Mouse (Mus musculus) fibroblast of lung, adult 2 months (primary cell): ENCODE measurements around the gene Rgs9bp.
A peak's percentile ranks its signal among the peaks of the same experiment; 100 is the strongest.

Source experiments
- DNase-seq: peaks from one replicate; pipeline ENCODE4 v3.0.0-alpha.2; 2011; ENCODE audit warnings: low read depth

Rgs9bp gene

DNA sequence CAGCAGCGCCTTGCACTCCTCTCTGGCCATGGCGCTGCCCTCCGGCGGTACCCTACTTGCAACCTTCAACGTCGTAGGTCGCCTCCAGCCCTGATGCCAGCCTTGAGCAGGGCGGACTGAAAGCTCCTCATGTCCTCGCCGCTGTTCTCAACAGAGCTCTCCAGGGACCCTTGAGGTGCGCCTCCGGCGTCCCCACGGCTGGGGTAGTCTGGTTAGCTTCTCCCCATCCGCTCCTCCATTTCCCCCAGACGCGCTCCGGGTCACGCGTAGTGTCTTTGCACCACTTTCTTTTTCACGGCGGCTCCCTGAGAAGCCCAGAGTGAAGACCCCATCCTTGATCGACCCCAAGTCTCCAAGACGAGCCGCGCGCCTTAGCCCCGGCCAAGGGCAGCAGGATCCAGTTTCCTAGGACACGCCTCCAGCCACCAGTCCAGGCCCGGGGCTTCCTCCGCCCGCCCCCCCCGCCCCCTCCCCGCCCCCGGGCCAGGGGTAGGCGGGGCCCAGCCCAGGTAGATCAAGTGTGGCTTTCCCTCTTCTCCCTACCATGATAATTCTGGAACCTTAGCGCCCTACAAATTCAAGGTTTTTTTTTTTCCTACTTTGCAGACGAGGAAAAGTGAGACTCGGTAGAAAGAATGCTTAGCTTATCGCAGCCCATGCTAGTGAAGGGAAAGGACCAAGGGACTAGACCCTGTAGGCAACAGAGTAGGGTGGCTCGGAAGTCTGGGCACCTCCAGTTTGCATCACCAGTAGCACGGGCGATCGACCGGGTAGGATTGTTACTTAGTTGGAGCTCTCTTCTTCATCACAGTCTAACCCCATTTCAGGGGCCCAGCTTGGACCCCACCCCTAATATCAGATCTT, at the start of gene Rgs9bp:
Gene Rgs9bp (minus strand): TSS at position 392 of the 864 bp plus-strand sequence.
- DNase-seq: no peak

DNA sequence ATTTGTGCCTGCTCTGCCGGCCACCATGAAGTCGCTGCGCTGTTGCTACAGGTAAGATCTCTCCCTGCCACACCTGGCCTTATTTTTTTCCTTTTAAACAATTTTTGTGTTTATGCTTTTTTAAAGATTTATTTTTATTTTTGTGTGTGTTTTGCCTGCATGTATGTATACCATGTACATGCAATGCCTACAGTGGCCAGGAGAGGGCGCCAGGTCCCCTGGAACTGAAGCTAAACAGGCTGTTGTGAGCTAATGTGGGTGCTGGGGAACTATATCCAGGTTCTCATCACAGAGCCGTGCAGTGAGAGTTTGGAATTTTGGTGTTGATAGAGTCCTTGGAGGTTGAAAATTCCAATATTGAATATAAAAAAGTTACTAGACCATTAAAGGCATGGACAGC, 43.1 kb upstream of the Rgs9bp start:
- no peak for DNase-seq

DNA sequence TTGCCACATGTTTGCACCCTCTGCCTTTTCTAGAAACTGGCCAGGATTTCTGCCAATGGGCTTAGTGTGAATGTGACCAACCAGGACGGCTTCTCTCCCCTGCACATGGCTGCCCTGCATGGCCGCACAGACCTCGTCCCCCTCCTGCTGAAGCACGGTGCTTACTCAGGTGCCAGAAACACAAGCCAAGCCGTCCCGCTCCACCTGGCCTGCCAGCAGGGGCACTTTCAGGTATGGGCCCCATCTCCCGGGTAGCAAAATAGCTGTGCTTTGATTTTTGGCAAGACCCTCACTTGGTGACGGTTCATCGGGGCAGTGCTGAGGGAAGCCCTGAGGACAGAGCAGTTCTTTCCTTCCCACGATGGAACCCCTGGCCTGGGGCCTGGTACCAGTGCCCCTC, 42.0 kb upstream of the Rgs9bp start:
- DNase-seq: no peak

DNA sequence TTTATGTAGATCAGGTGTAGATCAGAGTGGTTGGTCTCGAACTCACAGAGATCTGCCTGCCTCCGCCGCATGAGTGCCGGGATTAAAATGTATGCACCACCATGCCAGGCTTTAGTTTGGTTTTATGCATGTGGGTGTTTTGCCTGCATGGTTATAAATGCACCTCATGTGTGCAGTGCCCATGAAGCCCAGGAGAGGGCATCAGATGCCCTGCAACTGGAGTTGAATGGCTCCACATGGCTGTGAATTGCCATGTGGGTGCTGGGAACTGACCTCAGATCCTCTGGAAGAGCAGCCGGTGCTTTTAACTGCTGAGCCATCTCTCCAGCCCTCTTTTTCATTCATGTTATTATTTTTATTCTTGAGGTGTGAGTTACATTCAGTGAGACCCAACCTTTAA, 40.7 kb upstream of the Rgs9bp start:
- no peak for DNase-seq

DNA sequence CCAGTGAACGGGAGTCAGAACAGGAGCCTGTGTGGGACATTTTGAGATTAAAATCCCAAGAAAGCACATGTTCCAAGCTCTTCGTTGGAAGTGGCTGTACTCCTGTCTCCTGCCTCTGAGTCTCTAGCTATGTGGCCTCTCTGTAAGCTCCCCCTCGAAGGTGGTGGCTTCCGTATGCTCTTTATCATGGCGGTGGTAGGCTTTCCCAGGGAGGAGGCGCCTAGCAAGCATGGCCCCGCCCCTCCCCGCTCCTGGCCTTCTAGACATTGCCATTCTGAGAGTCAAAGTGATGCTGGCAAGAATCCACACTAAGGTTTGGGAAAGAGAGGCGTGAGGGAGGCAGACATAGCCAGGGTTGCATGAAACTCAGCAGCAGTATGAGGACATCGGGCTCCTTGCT, 37.2 kb upstream of the Rgs9bp start:
- DNase-seq: no peak

DNA sequence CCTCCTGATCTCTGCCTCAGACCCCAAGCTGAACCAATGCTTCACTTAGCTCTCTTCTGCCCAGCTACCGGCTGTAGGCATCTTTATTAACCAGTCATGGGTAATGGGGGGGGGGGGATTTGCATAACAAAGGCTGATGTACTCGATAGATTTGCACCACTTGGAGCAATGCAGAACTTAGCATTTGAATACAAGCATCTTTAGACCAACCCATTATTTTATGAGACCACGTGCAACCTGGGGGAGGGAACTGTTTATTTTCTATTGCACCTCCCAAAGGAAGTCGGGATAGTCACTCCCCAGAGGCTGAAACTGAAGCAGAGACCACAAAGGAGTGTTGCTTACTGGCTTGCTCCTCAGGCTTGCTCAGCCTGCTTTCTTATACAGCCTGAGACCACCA, 32.1 kb upstream of the Rgs9bp start:
- DNase-seq: no peak

GRCm38 (mm10) chr7:35609245-35609644, 23.9 kb upstream of the Rgs9bp start:
- DNase-seq: no peak

DNA sequence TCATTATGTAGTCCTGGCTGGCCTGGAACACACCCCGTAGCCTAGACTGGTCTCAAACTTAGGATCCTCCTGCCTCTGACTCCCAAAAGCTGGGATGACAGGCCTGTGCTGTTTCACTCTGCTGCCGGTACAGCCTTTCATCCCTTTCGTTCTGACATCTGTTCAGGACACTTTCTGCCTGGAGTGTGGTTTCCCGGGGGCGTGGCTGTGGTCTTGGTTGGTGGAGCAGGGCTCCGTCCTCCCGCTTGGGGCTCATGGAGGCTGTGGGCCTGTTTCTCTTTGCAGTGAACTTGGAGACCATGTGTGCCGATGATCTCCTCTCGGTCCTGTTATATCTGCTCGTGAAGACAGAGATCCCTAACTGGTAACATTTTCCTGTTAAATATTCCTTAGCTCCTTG, 21.4 kb upstream of the Rgs9bp start:
- DNase-seq: no peak

- no peak for DNase-seq
Observed at GRCm38 (mm10) chr7:35602766-35603165, 17.4 kb upstream of the Rgs9bp start.

DNA sequence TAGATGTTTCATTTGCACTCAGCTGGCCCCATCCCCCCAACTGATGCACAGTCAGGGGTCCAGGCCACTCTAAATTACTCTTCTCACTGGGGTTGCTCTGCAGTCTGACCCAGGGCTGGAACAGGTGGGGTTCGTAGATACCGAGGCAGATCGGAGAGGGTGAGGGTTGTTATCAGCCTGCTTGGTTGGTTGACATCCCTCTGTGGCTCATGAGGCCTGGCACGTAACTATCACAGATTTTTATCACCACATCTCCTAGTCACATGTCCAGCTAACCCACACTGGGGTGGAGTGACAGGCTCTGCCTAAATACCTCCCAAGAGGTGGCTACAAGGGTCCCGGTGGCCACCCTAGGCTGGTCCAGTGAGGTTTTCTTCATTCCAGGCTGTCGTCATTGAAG, 15.7 kb upstream of the Rgs9bp start:
- no peak for DNase-seq

GRCm38 (mm10) chr7:35600031-35600430, 14.6 kb upstream of the Rgs9bp start:
- DNase-seq: no peak

DNA sequence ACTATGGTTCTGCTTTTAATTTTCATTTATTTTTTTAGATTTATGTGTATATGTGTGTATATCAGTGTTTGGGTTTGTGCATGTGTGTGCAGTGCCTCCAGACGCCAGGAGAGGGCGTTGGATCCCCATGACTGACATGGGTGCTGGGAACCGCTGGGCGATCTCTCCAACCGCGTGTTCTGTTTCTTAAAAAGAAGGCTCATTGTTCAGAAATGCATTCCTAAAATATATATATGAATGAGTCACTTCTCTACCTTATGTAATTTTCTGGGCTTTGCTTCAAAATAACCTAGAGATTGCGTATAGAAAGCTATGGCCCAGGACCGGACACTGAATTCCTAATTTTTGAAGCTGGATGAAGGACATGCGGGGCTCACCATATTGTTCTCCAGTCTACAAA, 14.1 kb upstream of the Rgs9bp start:
- no peak for DNase-seq

- no peak for DNase-seq
Observed at GRCm38 (mm10) chr7:35594311-35594710, 8.9 kb upstream of the Rgs9bp start.

- no peak for DNase-seq
Observed at GRCm38 (mm10) chr7:35590731-35591191, 5.4 kb upstream of the Rgs9bp start.

DNA sequence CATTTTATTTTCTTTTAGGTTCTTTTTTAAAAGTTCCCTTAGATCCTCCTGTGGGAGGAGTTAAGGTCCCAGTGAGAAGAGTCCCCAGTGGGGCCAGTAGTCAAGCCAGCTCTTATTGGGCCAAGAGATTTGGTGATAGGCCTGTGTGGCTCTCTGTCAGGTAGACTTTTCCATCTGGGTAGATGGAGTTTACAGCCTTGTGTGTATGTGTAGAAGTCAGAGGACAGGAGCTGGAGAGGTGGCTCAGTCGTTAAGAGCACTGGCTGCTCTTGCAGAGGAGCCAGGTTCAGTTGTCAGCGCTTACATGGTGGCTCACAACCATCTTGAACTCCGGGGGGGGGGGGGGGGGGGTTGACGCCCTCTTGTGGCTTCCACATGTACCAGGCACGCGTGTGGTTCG, 4.1 kb upstream of the Rgs9bp start:
- DNase-seq: no peak

- no peak for DNase-seq
Observed at GRCm38 (mm10) chr7:35588680-35589428, 3.5 kb upstream of the Rgs9bp start.

- no peak for DNase-seq
Observed at GRCm38 (mm10) chr7:35587728-35588127, 2.3 kb upstream of the Rgs9bp start.

GRCm38 (mm10) chr7:35586906-35587445, 1.6 kb upstream of the Rgs9bp start:
- no peak for DNase-seq

- DNase-seq: peak; percentile 94
Observed at GRCm38 (mm10) chr7:35586055-35586905, 898 bp upstream of the Rgs9bp start, which contains the start of gene Ankrd27. TSS of gene Ankrd27 (plus strand) at chr7:35586244.

GRCm38 (mm10) chr7:35584786-35585190, 594 bp downstream of the Rgs9bp start:
- DNase-seq: no peak

DNA sequence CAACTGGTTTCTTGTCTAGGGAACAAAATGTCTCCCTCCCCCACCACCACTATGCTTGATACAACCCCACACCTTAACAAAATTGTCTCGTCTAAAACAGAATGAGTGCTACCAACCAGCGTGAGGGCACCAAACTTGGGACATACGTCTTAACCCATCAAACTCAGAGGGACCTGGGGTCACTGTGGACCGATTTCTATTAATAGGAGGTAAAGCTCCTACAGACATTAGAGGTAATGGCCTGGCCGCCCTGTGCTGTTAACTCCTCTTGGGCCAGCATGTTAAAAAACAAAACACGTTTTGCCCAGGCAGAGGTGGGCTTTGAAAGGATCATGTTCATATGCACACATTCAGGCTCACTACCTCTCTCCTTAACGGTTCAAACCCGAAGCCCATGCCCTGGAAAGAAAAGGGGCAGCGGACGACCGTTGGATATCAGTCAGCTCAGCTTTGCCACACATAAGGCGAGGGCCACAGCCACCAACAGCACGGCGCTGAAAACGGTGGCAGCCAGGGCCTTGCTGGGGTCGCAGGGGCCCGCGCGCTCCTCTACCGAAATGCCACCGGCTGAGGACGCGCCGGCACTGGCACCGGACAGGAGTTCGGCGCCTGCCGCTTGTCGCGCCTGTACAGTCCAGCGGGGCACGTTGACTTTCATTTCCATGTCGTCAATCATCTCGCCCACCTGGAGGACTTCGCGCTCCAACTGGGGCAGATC, 1.2 kb downstream of the Rgs9bp start:
- no peak for DNase-seq
